Mouse (Mus musculus): ENCODE results near the gene Ubxn2a.

DNA sequence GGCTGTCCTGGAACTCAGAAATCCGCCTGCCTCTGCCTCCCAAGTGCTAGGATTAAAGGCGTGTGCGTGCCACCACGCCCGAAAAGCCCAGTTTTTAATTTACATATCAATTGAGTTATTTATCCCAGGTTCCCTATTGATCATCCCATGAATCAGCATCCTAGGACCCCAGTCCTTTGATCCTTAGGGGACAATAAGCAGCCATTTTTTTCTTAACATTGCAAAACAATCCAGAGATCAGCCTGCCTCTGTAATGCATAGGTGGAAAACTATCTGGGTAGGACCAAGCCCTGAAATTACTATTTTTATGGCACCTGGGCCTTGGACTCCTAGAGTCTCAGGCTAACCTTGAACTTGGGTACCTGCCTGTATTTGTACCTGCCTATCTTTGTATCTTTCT, 9.5 kb downstream of the Ubxn2a start:
- no peak for TF ChIP-seq MAFK (IDR thresholded peaks at IDR 0.05; ENCODE audit: borderline replicate concordance, low read depth, low read length)
- TF ChIP-seq POLR2A (IDR thresholded peaks at IDR 0.05; ENCODE audit: control insufficient read depth in 1 of 2, insufficient read depth in 1 of 2, low read depth in 1 of 2, low read length in 2 of 2, poor library complexity in 1 of 2): no peak
- TF ChIP-seq USF2 (IDR thresholded peaks at IDR 0.05; ENCODE audit: borderline replicate concordance in 1 of 2, insufficient read depth in 1 of 2, low read depth in 1 of 2, low read length in 2 of 2): no peak
- TF ChIP-seq CTCF (IDR thresholded peaks at IDR 0.05 in 2 of 3, conservative IDR thresholded peaks at IDR 0.05 in 1 of 3; ENCODE audit: control insufficient read depth in 1 of 3, insufficient read depth in 1 of 3, low read depth in 2 of 3, low read length in 3 of 3, poor library complexity in 1 of 3, severe bottlenecking in 1 of 3): no peak
- no peak for TF ChIP-seq MEF2A (IDR thresholded peaks at IDR 0.05; ENCODE audit: extremely low read depth, insufficient replicate concordance, low read depth, low read length, poor library complexity, severe bottlenecking)
- TF ChIP-seq NELFE (IDR thresholded peaks at IDR 0.05; ENCODE audit: low read depth, low read length): no peak
- TF ChIP-seq TCF12 (IDR thresholded peaks at IDR 0.05; ENCODE audit: low read depth, low read length): no peak
- TF ChIP-seq MAX (IDR thresholded peaks at IDR 0.05; ENCODE audit: low read length): no peak
